Mouse (Mus musculus) heart, adult 2 months (tissue): ENCODE data around the gene Lmbr1l.

Source experiments
- CTCF ChIP-seq: fragments of 200-600 bp; IDR thresholded peaks from 2 replicates; pipeline ENCODE4 v1.8.1; 2022; ENCODE audit warnings: antibody characterized with exemption, mild to moderate bottlenecking, moderate library complexity
- EP300 ChIP-seq: fragments of 200-500 bp; IDR thresholded peaks from 2 replicates; pipeline ENCODE4 v1.6.1; 2011; ENCODE audit warnings: low read depth, low read length, control low read depth; ENCODE audit not compliant: insufficient read depth
- POLR2A ChIP-seq: fragments of 200-500 bp; IDR thresholded peaks from 2 replicates; pipeline ENCODE4 v1.6.1; 2011; ENCODE audit warnings: mild to moderate bottlenecking, low read depth, low read length, control low read depth; ENCODE audit not compliant: insufficient read depth

- TF ChIP-seq POLR2A (no peak), CTCF (no peak), EP300 (no peak)
Observed at GRCm38 (mm10) chr15:98922581-98922980, 4.5 kb upstream of the Lmbr1l start.
